Mouse (Mus musculus) lung, embryonic 16.5 days (tissue): ENCODE results near the gene Acad11. TPM values are rescaled to one million over a fixed set of nuclear protein-coding genes. Genes with fewer than 3 reads are reported as not detected.
A peak's percentile ranks its signal among the peaks of the same experiment; 100 is the strongest.

Source experiments
- ATAC-seq: fragments of 200-750 bp; cut with Nextera tagmentation; 2 replicates; pipeline ENCODE4 v1.8.0; 2017; ENCODE audit warnings: low read depth, mild to moderate bottlenecking, moderate library complexity
- H3K27ac ChIP-seq: fragments of 300-500 bp; sonication (generic); 2 replicates; pipeline ENCODE4 v1.5.1; 2014; ENCODE audit warnings: mild to moderate bottlenecking, control low read depth, low read length
- H3K27me3 ChIP-seq: fragments of 300-500 bp; sonication (generic); 2 replicates; pipeline ENCODE4 v1.6.1; 2014; ENCODE audit warnings: low read depth, low read length, mixed read lengths; ENCODE audit not compliant: control insufficient read depth, insufficient read depth
- H3K36me3 ChIP-seq: fragments of 300-500 bp; sonication (generic); 2 replicates; pipeline ENCODE4 v1.6.1; 2014; ENCODE audit warnings: low read length; ENCODE audit not compliant: control insufficient read depth, insufficient read depth
- H3K4me1 ChIP-seq: fragments of 300-500 bp; sonication (generic); replicated peaks from 2 replicates; pipeline ENCODE4 v1.6.1; 2014; ENCODE audit warnings: low read length, mixed read lengths; ENCODE audit not compliant: control insufficient read depth, insufficient read depth
- H3K4me2 ChIP-seq: fragments of 300-500 bp; sonication (generic); 2 replicates; pipeline ENCODE4 v1.6.1; 2014; ENCODE audit warnings: low read depth, low read length, control low read depth
- H3K4me3 ChIP-seq: fragments of 300-500 bp; sonication (generic); 2 replicates; pipeline ENCODE4 v1.5.1; 2014; ENCODE audit warnings: mild to moderate bottlenecking, low read length, control low read depth
- H3K9ac ChIP-seq: fragments of 300-500 bp; sonication (generic); 2 replicates; pipeline ENCODE4 v1.6.1; 2014; ENCODE audit warnings: low read length, control low read depth
- H3K9me3 ChIP-seq: fragments of 300-500 bp; sonication (generic); 2 replicates; pipeline ENCODE4 v1.6.1; 2016; ENCODE audit warnings: low read length; ENCODE audit not compliant: control insufficient read depth
- WGBS: fragments of 180-500 bp; shearing (Covaris S2); extraction: QIAGEN DNeasy Blood & Tissue Kit; methylation state at CpG from one replicate; pipeline ENCODE4 v1.1.7; 2014; 5-methylcytosine and 5-hydroxymethylcytosine counted together
- polyA plus RNA-seq: library from polyadenylated mRNA; unstranded; fragments of >200 nt; fragmentation: Nextera tagmentation; extraction: Ambion mirVana; gene quantifications from 2 replicates; pipeline ENCODE4 v1.2.1, GENCODE M21; 2015

Gene Acad11
- polyA plus RNA-seq, result 12.6 and 13.7 TPM in 2 replicates

DNA sequence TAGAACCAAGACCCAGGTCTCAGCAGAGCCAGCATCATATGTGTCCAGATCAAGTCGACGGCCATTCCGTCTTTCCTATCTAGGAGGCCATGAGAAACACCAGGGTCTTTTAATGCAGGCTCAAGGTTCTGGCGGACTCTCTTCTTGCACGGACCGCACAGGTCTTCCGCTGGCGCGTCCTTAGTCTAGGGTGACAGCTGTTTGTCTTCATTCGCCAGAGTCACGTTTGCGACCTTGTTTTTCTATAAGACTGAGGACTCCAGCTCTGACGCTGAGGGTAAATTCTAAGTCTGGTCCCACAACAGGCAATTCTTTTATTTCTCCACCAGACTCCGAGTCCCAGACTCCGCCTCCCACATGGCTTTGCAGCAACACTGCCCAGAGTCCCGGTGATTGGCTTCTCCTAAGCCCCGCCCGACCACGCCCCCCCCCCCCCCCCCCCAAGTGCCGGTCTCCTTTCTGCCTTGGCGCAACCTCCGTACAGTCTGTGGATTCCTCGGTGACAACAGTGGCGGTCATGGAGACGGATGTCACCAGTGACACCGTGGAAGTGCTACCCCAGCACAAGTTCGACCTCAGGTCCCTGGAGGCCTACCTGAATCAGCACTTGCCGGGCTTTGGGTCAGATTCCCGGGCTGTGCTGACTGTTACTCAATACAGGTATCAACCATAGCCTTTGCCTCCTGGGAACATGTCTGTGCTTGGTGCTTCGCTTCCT lies at the start of gene Acad11:
Gene Acad11 (plus strand): TSS at position 134 of the 718 bp plus-strand sequence.
- Histone ChIP-seq H3K4me3 (peak within 1 kb of the TSS; percentile 99), H3K9me3 (no peaks in the 10 kb centered on the region), H3K4me2 (peak within 1 kb of the TSS; percentile 88), H3K4me1 (peaks cover 14% of the 10 kb centered on the region), H3K36me3 (peaks cover 3% of the 10 kb centered on the region; the same call in 1 of the 2 replicates), H3K9ac (peak within 1 kb of the TSS; percentile 91), H3K27me3 (no peaks in the 10 kb centered on the region), H3K27ac (peak within 1 kb of the TSS; percentile 71)
- ATAC-seq, result peak; percentile 96
- WGBS, result under 1% methylated on average over 26 of the region's 30 CpGs

DNA sequence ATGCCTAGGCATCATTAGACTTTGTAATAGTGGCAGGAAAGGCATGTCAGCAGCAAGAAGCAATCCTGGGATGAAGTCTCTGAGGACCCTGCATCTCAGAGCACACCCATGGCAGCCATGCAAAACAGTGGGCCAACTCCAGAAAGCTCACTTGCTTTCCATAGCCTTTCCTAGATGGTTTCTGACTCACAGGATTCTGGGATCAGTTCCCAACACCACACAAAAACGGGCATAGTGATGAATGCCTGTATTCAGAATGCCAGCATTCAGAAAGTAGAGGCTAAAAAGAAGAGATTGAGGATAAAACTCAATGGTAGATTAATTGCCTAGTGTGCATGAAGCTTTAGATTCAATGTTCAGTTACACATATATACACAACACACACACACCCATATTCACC lies 48.7 kb upstream of the Acad11 start:
- WGBS, result 61% methylated on average over 1 of the region's 1 CpGs
- no peak overlapping the region for H3K27ac ChIP-seq
- H3K4me1 ChIP-seq, result no peaks in the 10 kb centered on the region
- no peak overlapping the region for H3K4me3 ChIP-seq
- H3K27me3 ChIP-seq, result no peaks in the 10 kb centered on the region
- no peak overlapping the region for H3K4me2 ChIP-seq
- no peaks in the 10 kb centered on the region for H3K9me3 ChIP-seq
- H3K36me3 ChIP-seq, result peaks cover 14% of the 10 kb centered on the region
- no peak for ATAC-seq
- H3K9ac ChIP-seq, result no peak overlapping the region

DNA sequence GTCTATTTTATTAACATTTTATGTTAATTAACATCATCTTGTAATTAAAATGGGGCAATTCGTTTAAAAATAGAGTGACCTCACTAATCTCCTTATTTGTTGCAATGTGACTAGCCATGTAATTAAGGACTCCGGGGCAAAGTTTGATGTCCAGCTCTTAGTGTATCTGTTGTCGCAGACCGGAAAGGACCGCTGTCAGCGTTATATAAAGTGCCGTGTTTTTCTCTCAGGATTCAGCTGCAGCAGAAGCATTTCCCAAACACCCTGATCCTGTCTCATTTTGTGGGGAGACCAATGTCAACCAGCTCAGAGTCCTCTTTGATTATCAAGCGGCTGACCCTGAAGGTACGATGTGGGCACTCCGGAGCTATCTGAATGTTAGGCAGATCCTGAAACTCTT lies 42.2 kb upstream of the Acad11 start:
- H3K4me1 ChIP-seq, result no peaks in the 10 kb centered on the region
- H3K36me3 ChIP-seq, result peaks cover 17% of the 10 kb centered on the region
- H3K9me3 ChIP-seq, result no peaks in the 10 kb centered on the region
- no peak for ATAC-seq
- no peaks in the 10 kb centered on the region for H3K27me3 ChIP-seq
- 93% methylated on average over 10 of the region's 10 CpGs for WGBS
- no peak overlapping the region for H3K4me3 ChIP-seq
- H3K4me2 ChIP-seq, result no peak overlapping the region
- no peak overlapping the region for H3K27ac ChIP-seq
- no peak overlapping the region for H3K9ac ChIP-seq

DNA sequence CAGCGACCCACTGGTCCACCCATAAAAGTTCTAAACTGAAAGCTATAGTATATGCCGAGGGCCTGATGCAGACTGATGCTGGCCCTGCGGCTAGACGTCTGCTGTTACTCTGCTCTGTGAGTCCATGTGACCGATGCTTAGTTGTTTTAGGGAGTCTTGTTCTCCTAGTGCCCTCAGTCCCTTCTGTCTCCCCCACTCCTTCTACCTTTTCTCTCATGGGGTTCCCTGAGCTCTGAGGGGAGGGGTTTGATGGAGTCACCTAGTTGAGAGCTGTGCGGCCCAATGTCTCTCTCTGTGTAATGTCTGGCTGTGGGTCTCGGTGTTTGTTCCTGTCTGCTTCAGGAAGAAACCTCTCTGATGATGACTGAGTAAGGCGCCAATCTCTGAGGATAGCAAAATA lies 36.0 kb upstream of the Acad11 start:
- no peak overlapping the region for H3K9ac ChIP-seq
- H3K27ac ChIP-seq, result no peak overlapping the region
- H3K36me3 ChIP-seq, result peaks cover 21% of the 10 kb centered on the region
- H3K27me3 ChIP-seq, result no peaks in the 10 kb centered on the region
- 97% methylated on average over 8 of the region's 8 CpGs for WGBS
- no peaks in the 10 kb centered on the region for H3K4me1 ChIP-seq
- H3K4me3 ChIP-seq, result no peak overlapping the region
- no peak overlapping the region for H3K4me2 ChIP-seq
- H3K9me3 ChIP-seq, result no peaks in the 10 kb centered on the region
- no peak for ATAC-seq

DNA sequence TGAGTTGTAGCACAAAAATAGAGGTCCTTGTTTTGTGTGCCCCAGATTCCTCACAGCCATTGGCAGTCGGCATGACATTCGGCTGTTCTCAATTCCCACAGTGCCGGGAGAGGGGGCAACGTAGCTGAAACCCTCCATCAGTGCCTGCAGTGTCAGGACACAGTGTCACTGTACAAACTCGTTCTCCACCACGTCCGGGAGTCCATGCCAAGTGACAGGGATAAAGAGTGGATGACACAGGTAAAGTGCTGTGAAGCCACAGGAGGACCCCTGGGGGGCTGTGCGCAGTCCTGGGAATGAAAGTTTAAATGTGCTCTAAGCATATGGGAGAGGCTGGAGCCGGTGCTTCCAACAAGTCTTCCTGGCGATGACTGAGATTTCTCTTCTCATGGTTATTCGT lies 33.3 kb upstream of the Acad11 start:
- 86% methylated on average over 11 of the region's 11 CpGs for WGBS
- no peak overlapping the region for H3K4me3 ChIP-seq
- no peak overlapping the region for H3K4me2 ChIP-seq
- no peaks in the 10 kb centered on the region for H3K9me3 ChIP-seq
- H3K9ac ChIP-seq, result no peak overlapping the region
- H3K36me3 ChIP-seq, result peaks cover 19% of the 10 kb centered on the region
- H3K27me3 ChIP-seq, result no peaks in the 10 kb centered on the region
- no peak for ATAC-seq
- H3K27ac ChIP-seq, result no peak overlapping the region
- H3K4me1 ChIP-seq, result no peaks in the 10 kb centered on the region

DNA sequence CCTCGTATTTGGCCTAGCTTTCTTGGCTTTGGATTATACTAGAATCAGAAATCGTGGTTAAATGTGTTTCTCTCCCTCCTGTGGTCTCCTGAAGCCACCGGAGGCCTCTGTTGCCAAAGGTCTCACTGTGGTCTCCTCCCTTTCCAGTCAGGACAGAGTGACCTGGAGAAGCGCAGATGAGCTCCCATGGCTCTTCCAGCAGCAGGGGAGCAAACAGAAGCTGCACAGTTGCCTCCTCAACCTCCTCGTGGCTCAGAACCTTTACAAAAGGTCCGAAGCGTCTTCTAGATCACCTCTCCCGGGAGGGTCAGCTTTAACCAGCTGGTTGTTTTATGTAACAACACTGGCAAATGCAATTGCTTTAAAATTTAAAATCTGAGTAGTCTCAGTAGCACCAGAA lies 28.9 kb upstream of the Acad11 start:
- Histone ChIP-seq H3K4me1 (no peaks in the 10 kb centered on the region), H3K27me3 (no peaks in the 10 kb centered on the region), H3K9ac (no peak overlapping the region), H3K4me2 (no peak overlapping the region), H3K36me3 (peaks cover 7% of the 10 kb centered on the region), H3K4me3 (no peak overlapping the region), H3K9me3 (no peaks in the 10 kb centered on the region), H3K27ac (no peak overlapping the region)
- 72% methylated on average over 8 of the region's 8 CpGs for WGBS
- no peak for ATAC-seq

DNA sequence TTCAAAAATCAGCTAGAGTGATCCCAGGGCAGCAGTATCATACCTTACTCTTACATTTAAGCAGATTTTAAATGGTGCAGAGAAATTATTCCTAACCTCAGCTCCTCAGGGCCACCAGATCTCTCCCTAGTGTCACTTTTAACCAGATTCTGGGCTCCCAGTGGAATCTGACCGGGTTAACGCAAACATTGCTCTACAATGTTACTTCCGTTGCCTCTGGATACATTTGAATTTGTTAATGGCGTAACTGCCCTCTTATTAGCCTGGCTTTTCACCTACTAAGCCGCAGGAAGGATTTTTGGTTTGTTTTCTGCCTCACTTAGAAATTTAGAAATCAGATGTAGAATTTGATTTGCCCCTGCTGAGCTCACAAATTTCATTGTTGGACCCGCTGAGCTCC lies 28.5 kb upstream of the Acad11 start:
- no peak overlapping the region for H3K9ac ChIP-seq
- H3K4me1 ChIP-seq, result no peaks in the 10 kb centered on the region
- ATAC-seq, result no peak
- WGBS, result 68% methylated on average over 6 of the region's 6 CpGs
- H3K27me3 ChIP-seq, result no peaks in the 10 kb centered on the region
- H3K36me3 ChIP-seq, result peaks cover 10% of the 10 kb centered on the region
- no peak overlapping the region for H3K4me3 ChIP-seq
- H3K9me3 ChIP-seq, result no peaks in the 10 kb centered on the region
- no peak overlapping the region for H3K4me2 ChIP-seq
- no peak overlapping the region for H3K27ac ChIP-seq

DNA sequence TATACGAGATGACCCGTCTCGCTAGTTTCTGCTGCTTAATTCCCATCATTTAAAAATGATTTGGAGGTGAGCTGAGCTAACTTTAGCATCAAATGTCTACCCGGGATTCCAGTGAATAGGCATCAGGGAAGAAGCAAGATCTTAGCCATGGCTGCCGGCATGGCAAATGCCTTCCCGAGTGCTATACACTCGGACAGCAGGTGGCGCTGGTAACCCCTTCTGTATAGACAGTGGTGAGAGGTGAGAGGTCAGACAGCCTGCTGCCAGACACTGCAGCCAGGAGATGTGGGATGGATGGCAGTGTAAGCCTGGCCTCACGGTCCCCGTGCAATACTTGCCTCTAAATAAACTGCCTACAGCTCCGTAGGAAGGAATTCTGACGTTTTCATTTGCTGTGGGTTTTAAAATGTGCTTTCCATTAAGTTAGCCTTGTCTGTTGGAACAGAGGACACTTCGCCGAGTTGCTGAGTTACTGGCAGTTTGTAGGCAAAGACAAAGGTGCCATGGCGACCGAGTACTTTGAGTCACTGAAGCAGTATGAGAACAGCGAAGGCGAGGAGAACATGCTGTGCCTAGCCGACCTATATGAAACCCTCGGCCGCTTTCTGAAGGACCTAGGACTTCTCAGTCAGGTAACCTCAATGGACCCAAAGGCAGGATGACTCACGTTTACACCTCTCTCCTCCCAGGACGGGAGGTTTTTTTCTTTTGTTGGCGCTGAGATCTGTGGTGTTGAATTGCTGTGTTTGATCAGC lies 27.7 kb upstream of the Acad11 start:
- no peaks in the 10 kb centered on the region for H3K27me3 ChIP-seq
- no peak overlapping the region for H3K27ac ChIP-seq

DNA sequence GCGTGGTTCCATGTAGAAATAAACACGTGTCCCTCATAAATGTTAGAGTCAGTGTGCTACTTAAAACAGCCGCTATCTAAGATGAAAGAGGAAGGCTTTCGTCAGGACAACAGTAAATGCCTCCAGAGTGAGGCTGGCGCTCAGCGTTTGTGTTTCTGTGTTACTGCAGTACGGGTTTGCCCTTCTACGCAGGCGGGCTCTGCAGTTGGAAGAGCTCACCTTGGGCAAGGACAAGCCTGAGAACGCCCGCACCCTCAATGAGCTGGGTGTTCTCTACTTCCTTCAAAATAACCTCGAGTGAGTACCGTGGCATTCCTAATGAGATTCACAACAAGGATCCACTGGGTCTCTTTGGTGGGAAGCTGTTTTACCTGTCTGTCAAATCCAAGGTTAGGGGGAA lies 24.9 kb upstream of the Acad11 start:
- no peak overlapping the region for H3K27ac ChIP-seq
- H3K36me3 ChIP-seq, result peaks cover 7% of the 10 kb centered on the region; the same call in 1 of the 2 replicates
- H3K9ac ChIP-seq, result no peak overlapping the region
- H3K27me3 ChIP-seq, result no peaks in the 10 kb centered on the region
- no peak for ATAC-seq
- H3K4me2 ChIP-seq, result no peak overlapping the region
- H3K9me3 ChIP-seq, result no peaks in the 10 kb centered on the region
- H3K4me1 ChIP-seq, result no peaks in the 10 kb centered on the region
- WGBS, result 85% methylated on average over 13 of the region's 13 CpGs
- no peak overlapping the region for H3K4me3 ChIP-seq

More for the DNA sequence above, 27.7 kb upstream of the Acad11 start:
- Histone ChIP-seq H3K4me1 (no peaks in the 10 kb centered on the region), H3K4me2 (no peak overlapping the region), H3K4me3 (no peak overlapping the region), H3K9ac (no peak overlapping the region), H3K36me3 (peaks cover 10% of the 10 kb centered on the region), H3K9me3 (no peaks in the 10 kb centered on the region)
- WGBS, result 46% methylated on average over 24 of the region's 24 CpGs
- no peak; the same call in 1 of the 2 replicates for ATAC-seq
